Mouse (Mus musculus) B cell, adult (primary cell): ENCODE measurements around the gene Etv6. TPM values are rescaled to one million over a fixed set of nuclear protein-coding genes. Genes with fewer than 3 reads are reported as not detected.

Experiments used
- total RNA-seq: library from RNA; stranded (reverse); gene quantifications from 4 replicates; pipeline ENCODE4 v1.2.4, GENCODE M21; 2023; ENCODE audit not compliant: inconsistent age

Gene Etv6
- total RNA-seq = 26.5 to 36.8 TPM (median 29.8 TPM) in 4 replicates

DNA sequence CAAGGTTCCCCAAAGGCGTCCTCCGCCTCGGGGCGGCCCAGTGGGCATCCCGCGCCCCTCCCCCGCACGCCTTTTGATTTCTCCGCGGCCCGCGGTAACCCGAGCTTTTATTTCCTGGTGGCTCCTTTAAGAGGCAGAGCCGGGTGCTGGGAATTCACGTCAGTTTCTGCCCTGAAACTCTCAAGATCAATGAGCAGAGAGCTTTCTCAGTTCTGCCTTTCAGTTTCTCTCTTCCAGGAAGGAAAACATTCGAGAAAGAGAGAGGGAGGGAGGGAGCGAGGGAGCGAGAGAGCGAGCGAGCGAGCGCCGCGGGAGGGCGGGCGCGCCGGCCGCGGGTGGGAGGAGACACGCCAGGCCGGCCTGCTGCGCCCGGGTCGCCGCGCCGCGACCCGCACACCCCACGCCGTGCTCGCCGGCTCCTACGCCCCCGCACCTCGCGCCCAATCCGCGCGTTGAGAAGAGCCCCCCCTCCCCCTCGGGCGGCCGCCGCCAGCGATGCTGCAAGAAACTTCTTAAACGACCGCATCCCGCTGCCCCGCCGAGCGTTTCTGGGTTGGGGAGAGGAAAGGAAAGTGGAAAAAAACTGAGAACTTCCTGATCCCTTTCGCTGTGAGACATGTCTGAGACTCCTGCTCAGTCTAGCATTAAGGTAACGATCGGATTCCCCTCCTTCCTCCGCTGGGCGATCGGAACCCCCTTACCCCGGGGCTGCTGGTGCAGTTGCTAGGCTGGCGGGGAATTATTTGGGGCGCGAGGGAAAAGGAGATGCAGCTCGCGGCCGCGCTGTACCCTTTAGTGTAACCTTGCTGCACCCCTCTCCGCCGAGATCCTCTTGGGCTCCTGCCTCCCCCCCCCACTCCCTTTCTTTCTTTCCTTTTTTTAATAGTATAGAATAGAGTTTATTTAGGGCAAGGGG is at the start of gene Etv6:
Gene Etv6, plus strand, starts transcription at position 211 of the 916 bp plus-strand sequence.

Other genes with a start within 250 kb of the Etv6 start
- gene Kap, start 181.9 kb upstream of the Etv6 start, total RNA-seq = not detected in 4 replicates